Mouse (Mus musculus) C2C12 (cell line): ENCODE results near the gene Lrp2.

Source experiments
- CEBPB ChIP-seq: IDR thresholded peaks from one replicate; pipeline ENCODE4 v1.6.1; 2011; ENCODE audit warnings: low read depth, mild to moderate bottlenecking, control low read depth, moderate library complexity
- CTCF ChIP-seq: IDR thresholded peaks from one replicate; pipeline ENCODE4 v1.5.1; 2011; ENCODE audit not compliant: control insufficient read depth, insufficient read depth, insufficient read length
- FOSL1 ChIP-seq: IDR thresholded peaks from one replicate; pipeline ENCODE4 v1.8.0; 2011; ENCODE audit warnings: mild to moderate bottlenecking, low read length; ENCODE audit not compliant: poor library complexity, insufficient read depth, severe bottlenecking
- MAX ChIP-seq: IDR thresholded peaks from one replicate; pipeline ENCODE4 v1.6.1; 2011; ENCODE audit warnings: mild to moderate bottlenecking, control low read depth
- MYOD1 ChIP-seq: IDR thresholded peaks from one replicate; pipeline ENCODE4 v1.6.1; 2011; ENCODE audit warnings: low read depth; ENCODE audit not compliant: control insufficient read depth, insufficient read length
- USF1 ChIP-seq: IDR thresholded peaks from one replicate; pipeline ENCODE4 v1.6.1; 2011; ENCODE audit warnings: low read depth, mild to moderate bottlenecking, control low read depth, moderate library complexity

DNA sequence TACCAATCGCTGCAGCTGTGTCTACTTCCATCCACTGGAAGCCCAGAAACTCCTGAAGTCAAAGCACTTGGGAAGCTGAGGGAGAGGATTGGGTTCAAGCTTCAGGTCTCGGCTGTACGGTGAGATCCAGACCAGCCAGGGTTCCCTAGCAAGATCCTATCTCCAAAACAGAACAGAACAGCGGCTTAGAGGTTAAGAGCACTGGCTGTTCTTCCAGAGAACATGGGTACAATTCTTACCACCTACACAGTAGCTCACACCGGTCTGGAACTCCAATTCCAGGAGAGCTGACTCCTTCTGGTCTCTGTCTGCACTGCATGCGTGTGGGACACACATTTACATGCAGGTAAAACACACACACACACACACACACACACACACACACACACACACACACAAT, 44.0 kb upstream of the Lrp2 start:
- no peak for TF ChIP-seq CTCF
- no peak for TF ChIP-seq MAX
- no peak for TF ChIP-seq MYOD1
- TF ChIP-seq FOSL1: no peak
- TF ChIP-seq CEBPB: no peak
- no peak for TF ChIP-seq USF1
